Mouse (Mus musculus) G1E (cell line): ENCODE results near the gene Slc29a1. TPM values are rescaled to one million over a fixed set of nuclear protein-coding genes. Genes with fewer than 3 reads are reported as not detected.

Experiments
- ATAC-seq: 2 replicates; pipeline ENCODE4 v1.8.0; 2016; ENCODE audit warnings: mild to moderate bottlenecking; ENCODE audit not compliant: insufficient number of reproducible peaks, poor library complexity, low FRiP score, severe bottlenecking; ENCODE audit errors: extremely low read depth
- DNase-seq: peaks from one replicate; pipeline ENCODE4 v3.0.0; 2012; ENCODE audit warnings: low spot score
- H3K27me3 ChIP-seq: 2 replicates; pipeline ENCODE4 v1.6.1; 2012; ENCODE audit warnings: mild to moderate bottlenecking, low read length, inconsistent platforms; ENCODE audit not compliant: insufficient read depth
- H3K36me3 ChIP-seq: replicated peaks from 2 replicates; pipeline ENCODE3; 2012; ENCODE audit warnings: mild to moderate bottlenecking, inconsistent platforms
- H3K4me1 ChIP-seq: 2 replicates; pipeline ENCODE4 v1.6.1; 2012; ENCODE audit warnings: low read depth, low read length, inconsistent platforms, mixed read lengths; ENCODE audit not compliant: insufficient read depth
- H3K4me3 ChIP-seq: 2 replicates; pipeline ENCODE4 v1.5.1; 2012; ENCODE audit warnings: low read depth, mild to moderate bottlenecking, inconsistent platforms, low read length, moderate library complexity, mixed read lengths
- H3K9me3 ChIP-seq: replicated peaks from 2 replicates; pipeline ENCODE4 v1.6.1; 2012; ENCODE audit warnings: inconsistent platforms
- CTCF ChIP-seq: IDR thresholded peaks from 2 replicates; pipeline ENCODE4 v1.5.1; 2012; ENCODE audit warnings: low read depth, low read length, inconsistent platforms, mixed read lengths
- GATA1 ChIP-seq: IDR thresholded peaks from 2 replicates; pipeline ENCODE4 v1.6.1; 2012; ENCODE audit warnings: borderline replicate concordance, low read length, inconsistent platforms, mixed read lengths
- GATA2 ChIP-seq: IDR thresholded peaks from 2 replicates; pipeline ENCODE4 v1.6.1; 2012; ENCODE audit warnings: low read depth, low read length, inconsistent platforms, borderline replicate concordance
- POLR2AphosphoS5 ChIP-seq: IDR thresholded peaks from 2 replicates; pipeline ENCODE4 v1.6.1; 2012; ENCODE audit warnings: low read depth, low read length, inconsistent platforms; ENCODE audit not compliant: insufficient replicate concordance
- TAL1 ChIP-seq: conservative IDR thresholded peaks from 2 replicates; pipeline ENCODE4 v1.6.1; 2012; ENCODE audit warnings: low read depth, low read length, inconsistent platforms, mixed read lengths
- polyA plus RNA-seq: library from polyadenylated mRNA; stranded (reverse); fragments of >175 nt; gene quantifications from 2 replicates; pipeline ENCODE4 v1.2.3, GENCODE M21; 2012
- total RNA-seq, 2 experiments: library from RNA; stranded (forward) in 1 of 2; stranded (reverse) in 1 of 2; fragments of 200-1000 nt in 1 of 2; fragments of >200 nt in 1 of 2; fragmentation: Nextera tagmentation in 1 of 2; gene quantifications; 2 replicates each; pipeline ENCODE4 v1.2.3; 2014 to 2017

Gene Slc29a1
- total and polyA plus RNA-seq, 3 experiments = 93.5 to 207 (median 116) TPM

DNA sequence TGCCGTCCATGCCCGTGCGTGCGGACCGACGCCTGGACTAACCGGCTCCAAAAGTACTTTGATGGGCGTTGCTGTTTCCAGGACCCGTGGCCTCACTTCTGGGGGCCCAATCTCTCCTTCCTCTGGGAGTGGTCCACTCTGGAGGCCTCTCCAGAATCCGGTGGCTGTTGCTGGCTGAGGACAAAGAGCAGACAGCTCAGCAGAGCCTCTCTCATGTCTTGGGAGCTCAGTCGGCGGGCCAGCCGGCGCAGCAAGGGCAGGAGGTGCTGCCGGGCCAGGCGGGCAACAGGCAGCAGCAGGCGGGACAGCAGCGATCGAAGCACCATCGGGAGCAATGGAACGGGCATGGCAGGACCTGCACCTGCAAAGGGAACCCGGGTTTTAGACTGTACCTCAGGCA is 1.9 kb upstream of the Slc29a1 start:
- Histone ChIP-seq H3K36me3 (no peaks in the 10 kb centered on the region), H3K9me3 (no peaks in the 10 kb centered on the region), H3K4me1 (peaks cover 59% of the 10 kb centered on the region), H3K4me3 (peak overlapping the region; percentile 45; the same call in 1 of the 2 replicates), H3K27me3 (peaks cover 15% of the 10 kb centered on the region)
- no peak for ATAC-seq
- no peak for TF ChIP-seq GATA1
- no peak for TF ChIP-seq CTCF
- no peak for TF ChIP-seq GATA2
- no peak for TF ChIP-seq POLR2AphosphoS5
- TF ChIP-seq TAL1 = no peak
- no peak for DNase-seq

DNA sequence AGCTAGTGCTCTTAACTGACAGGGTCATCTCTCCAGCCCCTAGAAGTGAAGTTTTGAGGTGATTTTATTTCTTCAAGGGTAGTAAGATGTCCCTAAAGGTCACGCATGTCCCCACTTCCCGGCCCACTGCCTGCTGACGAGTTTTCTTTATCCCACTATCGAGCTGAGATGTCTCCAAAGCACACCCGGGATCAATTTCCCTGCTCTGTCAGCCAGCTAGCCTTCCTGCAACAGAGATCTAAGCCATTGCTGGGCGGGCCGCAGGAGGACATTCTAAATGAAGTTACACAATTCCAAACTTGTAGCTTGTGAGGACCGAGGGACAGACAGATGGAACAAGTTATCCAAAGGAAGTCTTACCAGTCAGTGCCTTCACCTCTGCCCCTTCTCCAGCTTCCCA is 861 bp upstream of the Slc29a1 start:
- Histone ChIP-seq H3K27me3 (peaks cover 15% of the 10 kb centered on the region), H3K4me3 (no peak overlapping the region), H3K36me3 (no peaks in the 10 kb centered on the region), H3K4me1 (peaks cover 69% of the 10 kb centered on the region), H3K9me3 (no peaks in the 10 kb centered on the region)
- no peak for DNase-seq
- TF ChIP-seq POLR2AphosphoS5 (no peak), CTCF (no peak), GATA1 (no peak), TAL1 (no peak), GATA2 (no peak)
- no peak for ATAC-seq

DNA sequence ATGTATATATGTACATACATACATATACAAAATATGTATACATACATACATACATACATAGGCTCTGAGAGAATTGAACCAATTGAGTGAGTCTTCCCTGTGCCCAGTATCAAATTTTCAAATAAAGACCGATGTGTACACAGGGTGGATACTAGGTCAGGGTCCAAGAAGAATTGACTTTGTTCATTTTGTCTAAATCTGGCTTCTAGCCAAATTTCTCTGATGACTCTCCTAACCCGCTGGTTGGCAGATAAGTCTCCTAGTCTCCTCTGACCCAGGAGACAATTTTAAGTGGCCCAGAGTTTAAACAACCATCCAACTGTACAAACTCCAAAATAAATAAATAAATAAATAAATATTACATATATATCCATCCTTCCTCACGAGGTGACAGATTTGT is 515 bp downstream of the Slc29a1 start:
- Histone ChIP-seq H3K9me3 (no peaks in the 10 kb centered on the region), H3K4me1 (peaks cover 80% of the 10 kb centered on the region), H3K36me3 (no peaks in the 10 kb centered on the region), H3K27me3 (peaks cover 13% of the 10 kb centered on the region), H3K4me3 (peak overlapping the region; percentile 71; the same call in 1 of the 2 replicates)
- DNase-seq = no peak
- no peak for TF ChIP-seq POLR2AphosphoS5
- no peak for TF ChIP-seq TAL1
- TF ChIP-seq CTCF = no peak
- TF ChIP-seq GATA2 = no peak
- TF ChIP-seq GATA1 = no peak
- ATAC-seq = no peak

DNA sequence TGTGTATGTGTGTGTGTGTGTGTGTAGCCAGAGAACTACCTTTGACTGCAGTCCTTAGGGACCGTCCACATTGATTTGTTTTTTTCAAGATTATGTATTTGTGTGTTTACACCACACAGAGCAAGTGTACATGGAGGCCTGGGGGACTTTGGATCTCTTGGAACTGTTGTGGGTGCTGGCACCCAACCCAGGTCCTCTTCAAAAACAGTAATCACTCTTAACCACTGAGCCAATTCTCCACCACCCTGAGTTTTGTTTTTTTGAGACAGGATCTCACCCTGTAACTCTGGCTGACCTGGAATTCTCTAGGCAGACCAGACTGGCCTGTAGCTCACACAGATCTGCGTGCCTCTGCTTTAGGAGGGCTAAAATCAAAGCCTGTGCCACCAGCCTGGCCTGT is 1.0 kb downstream of the Slc29a1 start:
- DNase-seq (no peak), ATAC-seq (no peak)
- no peaks in the 10 kb centered on the region for H3K36me3 ChIP-seq
- H3K4me3 ChIP-seq = no peak overlapping the region
- H3K27me3 ChIP-seq = peaks cover 11% of the 10 kb centered on the region
- H3K4me1 ChIP-seq = peaks cover 85% of the 10 kb centered on the region
- H3K9me3 ChIP-seq = no peaks in the 10 kb centered on the region
- no peak for TF ChIP-seq CTCF
- TF ChIP-seq POLR2AphosphoS5 = no peak
- no peak for TF ChIP-seq GATA1
- TF ChIP-seq TAL1 = no peak
- TF ChIP-seq GATA2 = no peak

DNA sequence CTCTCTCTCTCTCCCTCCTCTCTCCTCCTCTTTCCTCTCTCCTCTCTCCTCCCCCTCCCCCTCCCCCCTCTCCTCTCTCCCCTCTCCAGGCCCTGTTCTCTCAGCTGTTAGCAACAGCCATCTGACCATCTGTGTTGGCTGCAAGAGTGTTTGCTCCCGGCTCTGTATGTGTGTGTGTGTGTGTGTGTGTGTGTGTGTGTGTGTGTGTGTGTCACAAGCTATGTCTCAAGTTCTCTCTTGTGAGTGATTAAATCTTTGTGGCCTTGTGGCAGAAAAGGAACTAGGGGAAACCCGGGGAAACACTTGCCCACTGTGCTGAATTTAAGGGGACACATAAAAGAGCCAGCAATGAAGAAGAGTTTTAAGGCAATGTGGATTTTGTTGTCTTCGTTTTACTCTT is 1.6 kb downstream of the Slc29a1 start:
- TF ChIP-seq TAL1 = no peak
- no peak for TF ChIP-seq POLR2AphosphoS5
- no peak for TF ChIP-seq CTCF
- H3K36me3 ChIP-seq = peaks cover 5% of the 10 kb centered on the region
- ATAC-seq (0 out of 2 replicates have a peak, but pooled peaks have one; percentile 9), DNase-seq (no peak)
- peaks cover 91% of the 10 kb centered on the region for H3K4me1 ChIP-seq
- H3K4me3 ChIP-seq = no peak overlapping the region
- H3K27me3 ChIP-seq = peaks cover 11% of the 10 kb centered on the region
- no peaks in the 10 kb centered on the region for H3K9me3 ChIP-seq

DNA sequence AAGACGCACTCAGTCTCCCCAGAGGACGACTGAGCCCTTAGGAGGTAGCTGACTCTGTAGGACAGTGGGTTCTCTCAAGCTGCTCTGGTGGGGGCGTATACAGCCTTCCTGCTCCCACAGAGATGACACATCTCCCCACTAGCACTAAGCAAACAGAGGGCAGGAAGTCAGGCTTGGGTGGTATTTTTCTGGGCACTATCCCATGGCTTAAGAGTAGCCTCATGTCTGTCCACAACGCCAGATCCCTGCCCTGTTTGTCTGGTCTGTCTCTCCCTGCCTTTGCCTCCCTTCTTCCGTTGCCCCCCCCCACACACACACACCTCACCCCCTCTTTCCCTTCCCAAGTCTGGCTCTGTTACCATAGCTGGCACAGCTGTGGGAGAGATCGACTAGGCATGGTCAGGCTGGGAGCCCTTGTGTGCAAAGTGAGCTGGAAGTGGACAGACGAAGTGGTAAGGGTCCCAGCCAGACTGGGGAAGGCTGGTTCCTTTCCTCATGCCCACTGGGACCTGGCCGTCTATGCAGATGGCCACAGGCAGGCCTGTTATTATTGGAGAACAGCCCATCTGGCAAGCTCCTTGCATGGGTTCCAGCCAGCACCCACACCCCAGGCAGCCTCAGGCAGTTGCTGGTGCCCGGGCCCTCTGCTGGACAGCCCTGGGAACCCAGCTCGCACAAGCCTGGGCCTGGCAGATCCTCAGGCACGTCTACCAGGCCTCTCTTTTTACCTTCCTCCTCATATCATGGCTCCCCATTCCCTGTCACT is 2.6 kb downstream of the Slc29a1 start:
- TF ChIP-seq CTCF (peak; percentile 30), GATA2 (no peak), POLR2AphosphoS5 (no peak)
- Histone ChIP-seq H3K4me1 (peaks cover 95% of the 10 kb centered on the region), H3K9me3 (no peaks in the 10 kb centered on the region), H3K4me3 (peak overlapping the region; percentile 38; the same call in 1 of the 2 replicates), H3K27me3 (peaks cover 9% of the 10 kb centered on the region), H3K36me3 (peaks cover 14% of the 10 kb centered on the region)
- peak; percentile 57 for DNase-seq
- ATAC-seq = peak; percentile 40
